Mouse (Mus musculus) small intestine, adult 2 months (tissue): ENCODE results near the gene Ctdnep1. TPM values are rescaled to one million over a fixed set of nuclear protein-coding genes. Genes with fewer than 3 reads are reported as not detected.

Experiments
- H3K27ac ChIP-seq: fragments of 200-500 bp; 2 replicates; pipeline ENCODE4 v1.5.1; 2012; ENCODE audit warnings: low read depth, low read length, control low read depth, inconsistent platforms; ENCODE audit not compliant: insufficient read depth
- H3K27me3 ChIP-seq: fragments of 200-500 bp; 2 replicates; pipeline ENCODE4 v1.6.1; 2012; ENCODE audit warnings: mild to moderate bottlenecking, moderate library complexity, low read length, inconsistent platforms; ENCODE audit not compliant: control insufficient read depth, insufficient read depth
- H3K36me3 ChIP-seq: fragments of 200-500 bp; 2 replicates; pipeline ENCODE4 v1.6.1; 2012; ENCODE audit warnings: mild to moderate bottlenecking, low read length, control low read depth, inconsistent platforms; ENCODE audit not compliant: control insufficient read depth, insufficient read depth
- H3K4me1 ChIP-seq: fragments of 200-500 bp; 2 replicates; pipeline ENCODE4 v1.6.1; 2012; ENCODE audit warnings: low read length, inconsistent platforms, mixed read lengths; ENCODE audit not compliant: control insufficient read depth, insufficient read depth, insufficient read length
- H3K4me3 ChIP-seq: fragments of 200-500 bp; 2 replicates; pipeline ENCODE4 v1.5.1; 2012; ENCODE audit warnings: low read depth, mild to moderate bottlenecking, control low read depth, inconsistent platforms, low read length, moderate library complexity
- CTCF ChIP-seq: fragments of 200-500 bp; IDR thresholded peaks from 2 replicates; pipeline ENCODE4 v1.5.1; 2012; ENCODE audit warnings: low read depth, mild to moderate bottlenecking, control low read depth, inconsistent platforms, low read length, moderate library complexity, mixed read lengths; ENCODE audit not compliant: insufficient replicate concordance, insufficient read length; ENCODE audit errors: extremely low read depth
- POLR2A ChIP-seq: fragments of 200-500 bp; IDR thresholded peaks from 2 replicates; pipeline ENCODE4 v1.6.1; 2012; ENCODE audit warnings: low read depth, mild to moderate bottlenecking, control low read depth, inconsistent platforms, low read length, moderate library complexity
- WGBS: fragments of 180-500 bp; shearing (Covaris S2); methylation state at CpG from one replicate; pipeline ENCODE4 v1.1.7; 2018; 5-methylcytosine and 5-hydroxymethylcytosine counted together
- polyA plus RNA-seq: library from polyadenylated mRNA; depleted of rRNA; stranded (reverse); fragments of >200 nt; gene quantifications from 2 replicates; pipeline ENCODE4 v1.2.3, GENCODE M21; 2012

The Ctdnep1 gene
- polyA plus RNA-seq, 1 experiment, result 116 TPM

GRCm38 (mm10) chr11:69936156-69936555 lies 44.8 kb upstream of the Ctdnep1 start:
- no peaks in the 10 kb centered on the region for H3K36me3 ChIP-seq
- H3K27me3 ChIP-seq, result peaks cover 11% of the 10 kb centered on the region; the same call in 1 of the 2 replicates
- H3K4me1 ChIP-seq, result peaks cover 11% of the 10 kb centered on the region
- H3K4me3 ChIP-seq, result peak overlapping the region; percentile 49
- H3K27ac ChIP-seq, result no peak overlapping the region
- TF ChIP-seq CTCF (no peak), POLR2A (no peak)
- WGBS, result 2% methylated on average over 30 of the region's 30 CpGs

DNA sequence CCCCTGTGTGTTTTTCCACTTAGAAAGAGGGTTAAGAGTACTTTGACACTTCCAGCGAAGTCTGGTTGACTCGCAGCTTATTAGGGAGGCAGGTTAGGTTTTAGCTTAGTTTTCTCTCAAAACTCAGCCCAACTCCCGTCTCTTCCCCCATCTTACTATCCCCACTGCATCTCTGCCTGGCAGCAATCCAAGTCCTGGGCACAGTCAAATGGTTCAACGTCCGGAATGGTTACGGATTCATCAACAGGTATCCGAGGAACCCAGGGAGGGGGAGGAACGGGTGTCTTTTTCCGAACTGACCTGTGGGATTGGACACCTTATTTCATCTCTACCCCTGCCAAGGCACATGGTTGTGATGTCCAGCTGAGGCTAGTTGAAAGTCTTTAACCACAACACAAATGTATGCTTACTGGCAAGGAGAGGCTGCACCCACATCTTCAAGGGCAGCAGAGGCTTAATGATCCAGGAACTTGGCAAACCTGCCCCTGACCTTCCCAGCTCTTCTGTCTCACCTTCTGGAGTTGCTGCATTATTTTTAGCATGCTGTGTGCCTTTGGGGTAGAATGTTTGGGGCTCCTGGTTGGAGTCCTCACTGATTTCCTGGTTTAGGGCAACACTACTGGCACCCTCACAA lies 44.1 kb upstream of the Ctdnep1 start:
- peaks cover 11% of the 10 kb centered on the region for H3K4me1 ChIP-seq
- 10% methylated on average over 9 of the region's 9 CpGs for WGBS
- 0 out of 2 replicates have a peak overlapping the region, but pooled peaks have one; percentile 13 for H3K27ac ChIP-seq
- H3K4me3 ChIP-seq, result no peak overlapping the region
- H3K36me3 ChIP-seq, result no peaks in the 10 kb centered on the region
- peaks cover 11% of the 10 kb centered on the region; the same call in 1 of the 2 replicates for H3K27me3 ChIP-seq
- TF ChIP-seq CTCF, result no peak
- TF ChIP-seq POLR2A, result no peak

- Histone ChIP-seq H3K4me3 (no peak overlapping the region), H3K27me3 (peaks cover 11% of the 10 kb centered on the region; the same call in 1 of the 2 replicates), H3K4me1 (peaks cover 11% of the 10 kb centered on the region), H3K27ac (no peak overlapping the region), H3K36me3 (no peaks in the 10 kb centered on the region)
- TF ChIP-seq CTCF (no peak), POLR2A (no peak)
- WGBS, result 29% methylated on average over 4 of the region's 4 CpGs
Observed at GRCm38 (mm10) chr11:69937385-69937784, 43.6 kb upstream of the Ctdnep1 start.

DNA sequence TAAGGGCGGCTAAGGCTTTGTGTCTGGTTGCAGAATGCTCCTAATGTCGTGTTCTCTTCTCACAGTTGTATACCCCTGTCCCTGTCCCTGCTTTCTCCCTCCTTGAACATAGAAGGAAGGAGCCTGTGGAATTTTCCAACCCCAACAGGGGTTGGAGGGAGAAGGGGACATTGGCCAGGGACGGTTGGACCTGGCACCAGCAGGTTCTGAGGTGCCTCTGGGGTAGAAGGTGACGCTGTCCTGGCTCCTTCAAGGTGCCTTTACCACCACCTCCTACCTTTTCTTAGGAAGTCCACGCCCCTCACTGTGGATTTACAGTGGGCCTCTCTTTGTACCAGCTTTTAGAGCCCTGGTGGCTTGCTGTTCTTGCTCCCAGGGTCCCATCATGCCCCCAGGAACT lies 43.1 kb upstream of the Ctdnep1 start:
- WGBS, result 72% methylated on average over 5 of the region's 5 CpGs
- Histone ChIP-seq H3K36me3 (no peaks in the 10 kb centered on the region), H3K27me3 (peaks cover 11% of the 10 kb centered on the region; the same call in 1 of the 2 replicates), H3K4me1 (peaks cover 11% of the 10 kb centered on the region), H3K4me3 (no peak overlapping the region), H3K27ac (no peak overlapping the region)
- TF ChIP-seq CTCF (no peak), POLR2A (no peak)

- TF ChIP-seq CTCF (no peak), POLR2A (no peak)
- H3K4me3 ChIP-seq, result no peak overlapping the region
- no peak overlapping the region for H3K27ac ChIP-seq
- H3K4me1 ChIP-seq, result peaks cover 11% of the 10 kb centered on the region
- 39% methylated on average over 9 of the region's 9 CpGs for WGBS
- H3K36me3 ChIP-seq, result no peaks in the 10 kb centered on the region
- peaks cover 11% of the 10 kb centered on the region; the same call in 1 of the 2 replicates for H3K27me3 ChIP-seq
Observed at GRCm38 (mm10) chr11:69938401-69938979, 42.5 kb upstream of the Ctdnep1 start.

GRCm38 (mm10) chr11:69939181-69939580 lies 41.8 kb upstream of the Ctdnep1 start:
- Histone ChIP-seq H3K4me3 (no peak overlapping the region), H3K27ac (no peak overlapping the region), H3K36me3 (no peaks in the 10 kb centered on the region), H3K4me1 (peaks cover 11% of the 10 kb centered on the region), H3K27me3 (peaks cover 11% of the 10 kb centered on the region; the same call in 1 of the 2 replicates)
- no peak for TF ChIP-seq POLR2A
- TF ChIP-seq CTCF, result no peak
- WGBS, result 75% methylated on average over 5 of the region's 5 CpGs

DNA sequence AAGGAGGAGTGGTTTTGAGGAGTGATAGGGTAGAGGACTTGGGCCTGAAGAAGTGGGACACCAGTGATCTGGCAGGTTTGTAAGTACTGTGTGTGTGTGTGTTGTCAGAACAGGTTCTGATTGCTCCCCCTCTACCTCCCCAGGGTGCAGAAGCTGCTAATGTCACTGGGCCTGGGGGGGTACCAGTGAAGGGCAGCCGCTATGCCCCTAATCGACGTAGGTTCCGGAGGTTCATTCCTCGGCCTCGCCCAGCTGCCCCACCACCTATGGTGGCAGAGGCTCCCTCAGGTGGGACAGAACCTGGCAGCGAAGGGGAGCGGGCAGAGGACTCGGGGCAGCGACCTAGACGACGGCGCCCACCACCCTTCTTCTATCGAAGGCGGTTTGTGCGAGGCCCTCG lies 41.2 kb upstream of the Ctdnep1 start:
- 96% methylated on average over 17 of the region's 17 CpGs for WGBS
- H3K4me3 ChIP-seq, result no peak overlapping the region
- no peaks in the 10 kb centered on the region for H3K36me3 ChIP-seq
- H3K27me3 ChIP-seq, result peaks cover 11% of the 10 kb centered on the region; the same call in 1 of the 2 replicates
- TF ChIP-seq CTCF (no peak), POLR2A (no peak)
- H3K4me1 ChIP-seq, result peaks cover 11% of the 10 kb centered on the region
- H3K27ac ChIP-seq, result no peak overlapping the region
